Mouse (Mus musculus): ENCODE measurements around the gene Ppp1r10. TPM values are rescaled to one million over a fixed set of nuclear protein-coding genes. Genes with fewer than 3 reads are reported as not detected.

Ppp1r10 gene
- total RNA-seq (2021) (100 to 1,000 TPM in 1 of 2 experiments, 10 to 100 TPM in 1; 64.6 to 140 TPM), polyA plus RNA-seq (2012; rRNA removed) (24.7 and 32.8 TPM in 2 replicates)
- long read RNA-seq, full-length matches to known transcripts: 10 of 31 reads
- long read RNA-seq, partial matches to known transcripts: 14 of 31 reads
- long read RNA-seq, other reads (novel, unspliced or antisense): 7 of 31 reads

GRCm38 (mm10) chr17:35916297-35917142 lies at the start of gene Ppp1r10, which contains the start of gene Mrps18b:
Gene Ppp1r10, plus strand, starts transcription at chr17:35916434.
Gene Mrps18b, minus strand, starts transcription at chr17:35916389.
- peak; percentile 99 for DNase-seq

GRCm38 (mm10) chr17:35866911-35867890 lies 49.0 kb upstream of the Ppp1r10 start:
- DNase-seq: peak; percentile 74

GRCm38 (mm10) chr17:35868165-35868820 lies 47.9 kb upstream of the Ppp1r10 start:
- peak; percentile 57 for DNase-seq

- DNase-seq: no peak
These were observed 47.3 kb upstream of the Ppp1r10 start for GRCm38 (mm10) chr17:35868961-35869345.

GRCm38 (mm10) chr17:35869346-35870067 lies 46.7 kb upstream of the Ppp1r10 start:
- peak; percentile 68 for DNase-seq

GRCm38 (mm10) chr17:35870151-35870883 lies 45.9 kb upstream of the Ppp1r10 start:
- DNase-seq: peak; percentile 87

- DNase-seq: no peak
These were observed 45.1 kb upstream of the Ppp1r10 start for GRCm38 (mm10) chr17:35870884-35871696.

- peak; percentile 91 for DNase-seq
These were observed 42.3 kb upstream of the Ppp1r10 start for GRCm38 (mm10) chr17:35873774-35874519.

GRCm38 (mm10) chr17:35874721-35875120 lies 41.5 kb upstream of the Ppp1r10 start:
- DNase-seq: peak; percentile 48

- DNase-seq: peak; percentile 96
These were observed 36.8 kb upstream of the Ppp1r10 start, which contains the start of gene Dhx16 for GRCm38 (mm10) chr17:35879245-35880057. Gene Dhx16, plus strand, starts transcription at chr17:35879819.

- no peak for DNase-seq
These were observed 33.3 kb upstream of the Ppp1r10 start for GRCm38 (mm10) chr17:35882924-35883323.

- DNase-seq: no peak
These were observed 32.5 kb upstream of the Ppp1r10 start for GRCm38 (mm10) chr17:35883777-35884176.

- no peak for DNase-seq
These were observed 28.5 kb upstream of the Ppp1r10 start for GRCm38 (mm10) chr17:35887725-35888124.

- peak; percentile 96 for DNase-seq
These were observed 19.2 kb upstream of the Ppp1r10 start, which contains the start of gene 2310061I04Rik for GRCm38 (mm10) chr17:35896781-35897643. Gene 2310061I04Rik, minus strand, starts transcription at chr17:35897431.

- DNase-seq: no peak
These were observed 18.3 kb upstream of the Ppp1r10 start for GRCm38 (mm10) chr17:35897644-35898573.
